Mouse (Mus musculus) bone marrow, adult 2 months (tissue): Measurements from ENCODE around the gene Sval2.

Experiments used
- CTCF ChIP-seq: fragments of 200-500 bp; IDR thresholded peaks from 2 replicates; pipeline ENCODE4 v1.5.1; 2011; ENCODE audit warnings: low read length, control low read depth; ENCODE audit not compliant: control insufficient read depth, insufficient read depth
- POLR2A ChIP-seq: fragments of 200-500 bp; IDR thresholded peaks from 2 replicates; pipeline ENCODE4 v1.6.1; 2011; ENCODE audit warnings: low read depth, mild to moderate bottlenecking, control low read depth, low read length, borderline replicate concordance; ENCODE audit not compliant: control insufficient read depth

DNA sequence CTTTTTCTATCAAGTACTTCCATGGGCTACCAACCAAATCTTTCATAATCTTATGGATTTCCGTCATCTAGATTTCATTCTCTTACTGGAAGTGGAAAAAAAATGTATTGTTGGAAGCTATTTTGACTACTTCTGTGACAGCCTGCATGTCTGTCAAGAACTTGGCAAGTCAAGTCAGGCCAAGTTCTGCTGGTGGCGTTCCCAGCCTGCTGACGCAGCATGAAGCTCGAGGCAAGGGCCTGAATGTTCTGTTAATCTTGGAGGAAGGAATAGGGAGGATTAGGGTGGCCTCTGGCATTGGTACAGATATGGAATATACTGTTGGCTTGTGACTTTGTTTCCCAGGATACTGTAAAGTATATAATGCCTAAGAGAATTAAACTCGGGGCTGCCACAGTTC, 58.8 kb downstream of the Sval2 start:
- TF ChIP-seq POLR2A (no peak), CTCF (no peak)
